Mouse (Mus musculus) heart, postnatal 0 days (tissue): ENCODE results near the gene Grik5.

Experiments
- CTCF ChIP-seq: IDR thresholded peaks from 2 replicates; pipeline ENCODE4 v1.5.1; 2016; ENCODE audit warnings: antibody characterized with exemption, control low read depth, low read depth
- EP300 ChIP-seq: IDR thresholded peaks from 2 replicates; pipeline ENCODE4 v1.6.1; 2016; ENCODE audit warnings: antibody characterized with exemption, low read depth

GRCm38 (mm10) chr7:25082510-25082909, 10.4 kb upstream of the Grik5 start:
- TF ChIP-seq CTCF, result peak; percentile 62
- TF ChIP-seq EP300, result no peak
